Mouse (Mus musculus) midbrain, embryonic 14.5 days (tissue): ENCODE measurements around the gene Olfr703. TPM values are rescaled to one million over a fixed set of nuclear protein-coding genes. Genes with fewer than 3 reads are reported as not detected.

Source experiments
- polyA plus RNA-seq: library from polyadenylated mRNA; unstranded; fragments of >200 nt; fragmentation: Nextera tagmentation; extraction: Ambion mirVana; gene quantifications from 2 replicates; pipeline ENCODE4 v1.2.1, GENCODE M21; 2014

Olfr703 gene
- polyA plus RNA-seq, 1 experiment from 2014 or later = not detected

Other genes starting within 250 kb of the Olfr703 start
- not detected in 2 replicates for gene Olfr693, start 162.8 kb upstream of the Olfr703 start, polyA plus RNA-seq
- gene Olfr694, start 151.5 kb upstream of the Olfr703 start, polyA plus RNA-seq = not detected in 2 replicates
- not detected in 2 replicates for gene Olfr695, start 127.0 kb upstream of the Olfr703 start, polyA plus RNA-seq
- gene Olfr697, start 100.9 kb upstream of the Olfr703 start, polyA plus RNA-seq = not detected in 2 replicates
- gene Olfr698, start 88.0 kb upstream of the Olfr703 start, polyA plus RNA-seq = not detected in 2 replicates
- not detected in 2 replicates for gene Olfr699, start 50.2 kb upstream of the Olfr703 start, polyA plus RNA-seq
- gene Olfr700, start 34.5 kb upstream of the Olfr703 start, polyA plus RNA-seq = not detected in 2 replicates
- not detected in 2 replicates for gene Olfr701, start 29.2 kb upstream of the Olfr703 start, polyA plus RNA-seq
- not detected in 2 replicates for gene Olfr702, start 9.5 kb upstream of the Olfr703 start, polyA plus RNA-seq
- not detected in 2 replicates for gene Olfr704, start 19.8 kb downstream of the Olfr703 start, polyA plus RNA-seq
- gene Olfr705, start 33.5 kb downstream of the Olfr703 start, polyA plus RNA-seq = not detected in 2 replicates
- not detected in 2 replicates for gene Olfr706, start 44.8 kb downstream of the Olfr703 start, polyA plus RNA-seq
- gene Olfr707, start 57.9 kb downstream of the Olfr703 start, polyA plus RNA-seq = not detected in 2 replicates
- gene Olfr1532-ps1, start 64.6 kb downstream of the Olfr703 start, polyA plus RNA-seq = not detected in 2 replicates
- gene Olfr709-ps1, start 88.9 kb downstream of the Olfr703 start, polyA plus RNA-seq = not detected in 2 replicates
- not detected in 2 replicates for gene Olfr710, start 105.0 kb downstream of the Olfr703 start, polyA plus RNA-seq
- gene Olfr6, start 120.6 kb downstream of the Olfr703 start, polyA plus RNA-seq = not detected in 2 replicates
- not detected in 2 replicates for gene Olfr711, start 132.1 kb downstream of the Olfr703 start, polyA plus RNA-seq
- gene Olfr2, start 162.7 kb downstream of the Olfr703 start, polyA plus RNA-seq = not detected in 2 replicates
- gene Olfr713, start 187.8 kb downstream of the Olfr703 start, polyA plus RNA-seq = not detected in 2 replicates
- not detected in 2 replicates for gene Olfr714, start 227.6 kb downstream of the Olfr703 start, polyA plus RNA-seq
- not detected in 2 replicates for gene Olfr17, start 249.9 kb downstream of the Olfr703 start, polyA plus RNA-seq